Mouse (Mus musculus): ENCODE results near the gene Camta1.
"Not testable (repeated sequence)": the region's sequence is repeated elsewhere in the genome, so short reads cannot be mapped to it uniquely, and the experiment has no call there.

Camta1 gene

GRCm38 (mm10) chr4:151057347-151058321 lies 804.0 kb downstream of the Camta1 start, which contains the start of gene Vamp3:
Gene Vamp3 (minus strand): TSS chr4:151057963.
- Histone ChIP-seq H3K36me3 (ENCODE audit: control insufficient read depth, insufficient read depth, low read length, poor library complexity, severe bottlenecking) (0 out of 2 replicates have a peak, but pooled peaks cover 2% of the 10 kb centered on the region), H3K27me3 (ENCODE audit: control insufficient read depth, insufficient read depth, low read length, poor library complexity, severe bottlenecking) (no peaks in the 10 kb centered on the region)
- DNase-seq (ENCODE audit: low read depth, low spot score) = peak; percentile 100

GRCm38 (mm10) chr4:151051162-151051561 lies 810.5 kb downstream of the Camta1 start:
- peaks cover 9% of the 10 kb centered on the region; the same call in 1 of the 2 replicates for H3K36me3 ChIP-seq (ENCODE audit: control insufficient read depth, insufficient read depth, low read length, poor library complexity, severe bottlenecking)
- no peaks in the 10 kb centered on the region; the same call in 1 of the 2 replicates for H3K27me3 ChIP-seq (ENCODE audit: control insufficient read depth, insufficient read depth, low read length, poor library complexity, severe bottlenecking)
- DNase-seq (ENCODE audit: low read depth, low spot score) = peak; percentile 26

GRCm38 (mm10) chr4:151046524-151046923 lies 815.2 kb downstream of the Camta1 start:
- peaks cover 7% of the 10 kb centered on the region; the same call in 1 of the 2 replicates for H3K36me3 ChIP-seq (ENCODE audit: control insufficient read depth, insufficient read depth, low read length, poor library complexity, severe bottlenecking)
- H3K27me3 ChIP-seq (ENCODE audit: control insufficient read depth, insufficient read depth, low read length, poor library complexity, severe bottlenecking) = no peaks in the 10 kb centered on the region; the same call in 1 of the 2 replicates
- DNase-seq (ENCODE audit: low read depth, low spot score) = no peak

GRCm38 (mm10) chr4:151044944-151045570 lies 816.6 kb downstream of the Camta1 start:
- H3K36me3 ChIP-seq (ENCODE audit: control insufficient read depth, insufficient read depth, low read length, poor library complexity, severe bottlenecking) = peaks cover 5% of the 10 kb centered on the region; the same call in 1 of the 2 replicates
- H3K27me3 ChIP-seq (ENCODE audit: control insufficient read depth, insufficient read depth, low read length, poor library complexity, severe bottlenecking) = no peaks in the 10 kb centered on the region; the same call in 1 of the 2 replicates
- no peak for DNase-seq (ENCODE audit: low read depth, low spot score)

GRCm38 (mm10) chr4:151044037-151044943 lies 817.4 kb downstream of the Camta1 start, which contains the start of gene Per3:
Gene Per3 (minus strand): TSS chr4:151044665.
- H3K36me3 ChIP-seq (ENCODE audit: control insufficient read depth, insufficient read depth, low read length, poor library complexity, severe bottlenecking) = peaks cover 2% of the 10 kb centered on the region; the same call in 1 of the 2 replicates
- peak; percentile 95 for DNase-seq (ENCODE audit: low read depth, low spot score)
- H3K27me3 ChIP-seq (ENCODE audit: control insufficient read depth, insufficient read depth, low read length, poor library complexity, severe bottlenecking) = no peaks in the 10 kb centered on the region; the same call in 1 of the 2 replicates

- no peaks in the 10 kb centered on the region; the same call in 1 of the 2 replicates for H3K27me3 ChIP-seq (ENCODE audit: control insufficient read depth, insufficient read depth, low read length, poor library complexity, severe bottlenecking)
- 0 out of 2 replicates have a peak, but pooled peaks cover 2% of the 10 kb centered on the region for H3K36me3 ChIP-seq (ENCODE audit: control insufficient read depth, insufficient read depth, low read length, poor library complexity, severe bottlenecking)
- DNase-seq (ENCODE audit: low read depth, low spot score) = no peak
Measured at GRCm38 (mm10) chr4:151043281-151043680, 818.4 kb downstream of the Camta1 start.

- H3K36me3 ChIP-seq (ENCODE audit: control insufficient read depth, insufficient read depth, low read length, poor library complexity, severe bottlenecking) = no peaks in the 10 kb centered on the region
- H3K27me3 ChIP-seq (ENCODE audit: control insufficient read depth, insufficient read depth, low read length, poor library complexity, severe bottlenecking) = no peaks in the 10 kb centered on the region; the same call in 1 of the 2 replicates
- no peak for DNase-seq (ENCODE audit: low read depth, low spot score)
Measured at GRCm38 (mm10) chr4:151041506-151041905, 820.2 kb downstream of the Camta1 start.

- Histone ChIP-seq H3K27me3 (ENCODE audit: control insufficient read depth, insufficient read depth, low read length, poor library complexity, severe bottlenecking) (no peaks in the 10 kb centered on the region), H3K36me3 (ENCODE audit: control insufficient read depth, insufficient read depth, low read length, poor library complexity, severe bottlenecking) (no peaks in the 10 kb centered on the region)
- no peak for DNase-seq (ENCODE audit: low read depth, low spot score)
Measured at GRCm38 (mm10) chr4:151037800-151038199, 823.9 kb downstream of the Camta1 start.

GRCm38 (mm10) chr4:151036521-151036920 lies 825.2 kb downstream of the Camta1 start:
- H3K27me3 ChIP-seq (ENCODE audit: control insufficient read depth, insufficient read depth, low read length, poor library complexity, severe bottlenecking) = no peaks in the 10 kb centered on the region
- DNase-seq (ENCODE audit: low read depth, low spot score) = no peak
- H3K36me3 ChIP-seq (ENCODE audit: control insufficient read depth, insufficient read depth, low read length, poor library complexity, severe bottlenecking) = no peaks in the 10 kb centered on the region

- no peaks in the 10 kb centered on the region for H3K27me3 ChIP-seq (ENCODE audit: control insufficient read depth, insufficient read depth, low read length, poor library complexity, severe bottlenecking)
- peak; percentile 46 for DNase-seq (ENCODE audit: low read depth, low spot score)
- no peaks in the 10 kb centered on the region for H3K36me3 ChIP-seq (ENCODE audit: control insufficient read depth, insufficient read depth, low read length, poor library complexity, severe bottlenecking)
Measured at GRCm38 (mm10) chr4:151027001-151027400, 834.7 kb downstream of the Camta1 start.

- Histone ChIP-seq H3K36me3 (ENCODE audit: control insufficient read depth, insufficient read depth, low read length, poor library complexity, severe bottlenecking) (no peaks in the 10 kb centered on the region), H3K27me3 (ENCODE audit: control insufficient read depth, insufficient read depth, low read length, poor library complexity, severe bottlenecking) (no peaks in the 10 kb centered on the region)
- no peak for DNase-seq (ENCODE audit: low read depth, low spot score)
Measured at GRCm38 (mm10) chr4:151024152-151024551, 837.5 kb downstream of the Camta1 start.

- H3K27me3 ChIP-seq (ENCODE audit: control insufficient read depth, insufficient read depth, low read length, poor library complexity, severe bottlenecking); H3K36me3 ChIP-seq (ENCODE audit: control insufficient read depth, insufficient read depth, low read length, poor library complexity, severe bottlenecking); DNase-seq (ENCODE audit: low read depth, low spot score): not testable (repeated sequence)
Measured at GRCm38 (mm10) chr4:151017356-151017755, 844.3 kb downstream of the Camta1 start.

GRCm38 (mm10) chr4:151015946-151016345 lies 845.7 kb downstream of the Camta1 start:
- H3K27me3 ChIP-seq (ENCODE audit: control insufficient read depth, insufficient read depth, low read length, poor library complexity, severe bottlenecking) = no peaks in the 10 kb centered on the region
- H3K36me3 ChIP-seq (ENCODE audit: control insufficient read depth, insufficient read depth, low read length, poor library complexity, severe bottlenecking) = no peaks in the 10 kb centered on the region
- no peak for DNase-seq (ENCODE audit: low read depth, low spot score)

GRCm38 (mm10) chr4:151010316-151010715 lies 851.4 kb downstream of the Camta1 start:
- no peak for DNase-seq (ENCODE audit: low read depth, low spot score)
- no peaks in the 10 kb centered on the region for H3K27me3 ChIP-seq (ENCODE audit: control insufficient read depth, insufficient read depth, low read length, poor library complexity, severe bottlenecking)
- H3K36me3 ChIP-seq (ENCODE audit: control insufficient read depth, insufficient read depth, low read length, poor library complexity, severe bottlenecking) = no peaks in the 10 kb centered on the region
